Mouse (Mus musculus): Measurements from ENCODE around the gene Gm4871. TPM values are rescaled to one million over a fixed set of nuclear protein-coding genes. Genes with fewer than 3 reads are reported as not detected.

The Gm4871 gene
- total and polyA plus RNA-seq, 2 experiments, result not detected

- Histone ChIP-seq H3K27me3 (ENCODE audit: control insufficient read depth, insufficient read depth, low read length) (no peaks in the 10 kb centered on the region), H3K79me2 (ENCODE audit: control insufficient read depth, insufficient read depth, low read length) (no peaks in the 10 kb centered on the region), H3K27ac (replicated peaks; ENCODE audit: insufficient read depth, low read depth, low read length) (no peak overlapping the region), H3K4me3 (ENCODE audit: insufficient read depth, low read depth, low read length) (no peak overlapping the region), H3K36me3 (ENCODE audit: control insufficient read depth, insufficient read depth, low read length) (no peaks in the 10 kb centered on the region), H3K9ac (ENCODE audit: low read depth, low read length) (no peak overlapping the region), H3K4me1 (ENCODE audit: control insufficient read depth, insufficient read depth, low read length) (no peaks in the 10 kb centered on the region)
- 90% methylated on average over 15 of the region's 15 CpGs for WGBS
- DNase-seq (ENCODE audit: extremely low read depth, low read depth, low spot score), result no peak
- TF ChIP-seq CTCF (IDR thresholded peaks at IDR 0.05; ENCODE audit: low read depth, low read length), result no peak
- TF ChIP-seq POLR2A (IDR thresholded peaks at IDR 0.05; ENCODE audit: extremely low read depth, insufficient read depth, low read length), result no peak
These were observed 23.5 kb downstream of the Gm4871 start for GRCm38 (mm10) chr5:145008878-145009659.

DNA sequence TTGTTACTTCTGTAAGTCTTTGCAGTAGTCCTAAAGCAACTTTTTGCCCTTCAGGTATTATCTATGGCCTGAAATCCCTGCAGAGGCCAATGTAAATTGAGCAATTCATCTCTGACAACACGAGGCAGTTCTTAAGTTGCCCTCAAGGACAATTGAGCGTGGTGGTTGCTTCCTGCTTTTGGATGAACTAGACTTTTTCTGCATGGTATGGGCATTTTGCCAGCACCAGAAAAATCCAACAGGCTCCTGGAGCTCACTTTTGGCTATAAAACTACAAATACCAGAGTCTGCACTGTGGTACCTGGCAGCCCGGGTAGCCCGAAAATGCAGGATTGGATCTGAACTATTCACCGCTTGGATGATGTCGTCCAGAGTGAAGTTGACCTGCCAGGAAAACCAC, 27.0 kb downstream of the Gm4871 start:
- 79% methylated on average over 6 of the region's 6 CpGs for WGBS
- no peak for DNase-seq (ENCODE audit: extremely low read depth, low read depth, low spot score)
- H3K4me3 ChIP-seq (ENCODE audit: insufficient read depth, low read depth, low read length), result no peak overlapping the region
- H3K4me1 ChIP-seq (ENCODE audit: control insufficient read depth, insufficient read depth, low read length), result no peaks in the 10 kb centered on the region
- no peak overlapping the region for H3K27ac ChIP-seq (replicated peaks; ENCODE audit: insufficient read depth, low read depth, low read length)
- no peak overlapping the region for H3K9ac ChIP-seq (ENCODE audit: low read depth, low read length)
- no peaks in the 10 kb centered on the region for H3K79me2 ChIP-seq (ENCODE audit: control insufficient read depth, insufficient read depth, low read length)
- H3K27me3 ChIP-seq (ENCODE audit: control insufficient read depth, insufficient read depth, low read length), result no peaks in the 10 kb centered on the region
- TF ChIP-seq CTCF (IDR thresholded peaks at IDR 0.05; ENCODE audit: low read depth, low read length), result no peak
- no peak for TF ChIP-seq POLR2A (IDR thresholded peaks at IDR 0.05; ENCODE audit: extremely low read depth, insufficient read depth, low read length)
- H3K36me3 ChIP-seq (ENCODE audit: control insufficient read depth, insufficient read depth, low read length), result no peaks in the 10 kb centered on the region

GRCm38 (mm10) chr5:145004495-145004894, 28.1 kb downstream of the Gm4871 start:
- Histone ChIP-seq H3K27ac (replicated peaks; ENCODE audit: insufficient read depth, low read depth, low read length) (no peak overlapping the region), H3K9ac (ENCODE audit: low read depth, low read length) (no peak overlapping the region), H3K27me3 (ENCODE audit: control insufficient read depth, insufficient read depth, low read length) (no peaks in the 10 kb centered on the region), H3K79me2 (ENCODE audit: control insufficient read depth, insufficient read depth, low read length) (no peaks in the 10 kb centered on the region), H3K4me1 (ENCODE audit: control insufficient read depth, insufficient read depth, low read length) (no peaks in the 10 kb centered on the region), H3K4me3 (ENCODE audit: insufficient read depth, low read depth, low read length) (no peak overlapping the region), H3K36me3 (ENCODE audit: control insufficient read depth, insufficient read depth, low read length) (no peaks in the 10 kb centered on the region)
- TF ChIP-seq CTCF (IDR thresholded peaks at IDR 0.05; ENCODE audit: low read depth, low read length), result no peak
- no peak for TF ChIP-seq POLR2A (IDR thresholded peaks at IDR 0.05; ENCODE audit: extremely low read depth, insufficient read depth, low read length)
- WGBS, result 62% methylated on average over 9 of the region's 9 CpGs
- DNase-seq (ENCODE audit: extremely low read depth, low read depth, low spot score), result no peak

GRCm38 (mm10) chr5:145003362-145003761, 29.2 kb downstream of the Gm4871 start:
- WGBS, result 93% methylated on average over 3 of the region's 3 CpGs
- Histone ChIP-seq H3K4me3 (ENCODE audit: insufficient read depth, low read depth, low read length) (no peak overlapping the region), H3K4me1 (ENCODE audit: control insufficient read depth, insufficient read depth, low read length) (no peaks in the 10 kb centered on the region)

GRCm38 (mm10) chr5:144998491-144998890, 34.1 kb downstream of the Gm4871 start:
- no peak for TF ChIP-seq POLR2A (IDR thresholded peaks at IDR 0.05; ENCODE audit: extremely low read depth, insufficient read depth, low read length)
- TF ChIP-seq CTCF (IDR thresholded peaks at IDR 0.05; ENCODE audit: low read depth, low read length), result peak; percentile 36; the same call in 1 of the 2 replicates
- no peak overlapping the region for H3K4me3 ChIP-seq (ENCODE audit: insufficient read depth, low read depth, low read length)
- no peaks in the 10 kb centered on the region for H3K79me2 ChIP-seq (ENCODE audit: control insufficient read depth, insufficient read depth, low read length)
- no peak overlapping the region for H3K9ac ChIP-seq (ENCODE audit: low read depth, low read length)
- 82% methylated on average over 2 of the region's 2 CpGs for WGBS
- no peak overlapping the region for H3K27ac ChIP-seq (replicated peaks; ENCODE audit: insufficient read depth, low read depth, low read length)
- no peaks in the 10 kb centered on the region for H3K27me3 ChIP-seq (ENCODE audit: control insufficient read depth, insufficient read depth, low read length)
- no peaks in the 10 kb centered on the region for H3K4me1 ChIP-seq (ENCODE audit: control insufficient read depth, insufficient read depth, low read length)
- no peaks in the 10 kb centered on the region for H3K36me3 ChIP-seq (ENCODE audit: control insufficient read depth, insufficient read depth, low read length)
- peak; percentile 12 for DNase-seq (ENCODE audit: extremely low read depth, low read depth, low spot score)

More at GRCm38 (mm10) chr5:145003362-145003761, 29.2 kb downstream of the Gm4871 start:
- no peak for DNase-seq (ENCODE audit: extremely low read depth, low read depth, low spot score)
- no peak for TF ChIP-seq CTCF (IDR thresholded peaks at IDR 0.05; ENCODE audit: low read depth, low read length)
- no peak for TF ChIP-seq POLR2A (IDR thresholded peaks at IDR 0.05; ENCODE audit: extremely low read depth, insufficient read depth, low read length)
- Histone ChIP-seq H3K36me3 (ENCODE audit: control insufficient read depth, insufficient read depth, low read length) (no peaks in the 10 kb centered on the region), H3K79me2 (ENCODE audit: control insufficient read depth, insufficient read depth, low read length) (no peaks in the 10 kb centered on the region), H3K27ac (replicated peaks; ENCODE audit: insufficient read depth, low read depth, low read length) (no peak overlapping the region), H3K27me3 (ENCODE audit: control insufficient read depth, insufficient read depth, low read length) (no peaks in the 10 kb centered on the region), H3K9ac (ENCODE audit: low read depth, low read length) (no peak overlapping the region)

GRCm38 (mm10) chr5:144990481-144990880, 42.1 kb downstream of the Gm4871 start:
- Histone ChIP-seq H3K4me1 (ENCODE audit: control insufficient read depth, insufficient read depth, low read length) (peaks cover 2% of the 10 kb centered on the region; the same call in 1 of the 2 replicates), H3K27me3 (ENCODE audit: control insufficient read depth, insufficient read depth, low read length) (no peaks in the 10 kb centered on the region), H3K4me3 (ENCODE audit: insufficient read depth, low read depth, low read length) (no peak overlapping the region), H3K79me2 (ENCODE audit: control insufficient read depth, insufficient read depth, low read length) (no peaks in the 10 kb centered on the region), H3K9ac (ENCODE audit: low read depth, low read length) (no peak overlapping the region), H3K27ac (replicated peaks; ENCODE audit: insufficient read depth, low read depth, low read length) (no peak overlapping the region), H3K36me3 (ENCODE audit: control insufficient read depth, insufficient read depth, low read length) (no peaks in the 10 kb centered on the region)
- TF ChIP-seq CTCF (IDR thresholded peaks at IDR 0.05; ENCODE audit: low read depth, low read length), result no peak
- no peak for TF ChIP-seq POLR2A (IDR thresholded peaks at IDR 0.05; ENCODE audit: extremely low read depth, insufficient read depth, low read length)
- DNase-seq (ENCODE audit: extremely low read depth, low read depth, low spot score), result no peak
- 65% methylated on average over 5 of the region's 5 CpGs for WGBS

Data from liver, adult 2 months (tissue).